Mouse (Mus musculus) spleen, postnatal 4 days (tissue): ENCODE results near the gene Slc38a1.

Experiments used
- DNase-seq, 2 experiments: peaks; one replicate each; pipeline ENCODE4 v3.0.0; 2022; ENCODE audit warnings: low spot score in 2 of 2

The Slc38a1 gene

DNA sequence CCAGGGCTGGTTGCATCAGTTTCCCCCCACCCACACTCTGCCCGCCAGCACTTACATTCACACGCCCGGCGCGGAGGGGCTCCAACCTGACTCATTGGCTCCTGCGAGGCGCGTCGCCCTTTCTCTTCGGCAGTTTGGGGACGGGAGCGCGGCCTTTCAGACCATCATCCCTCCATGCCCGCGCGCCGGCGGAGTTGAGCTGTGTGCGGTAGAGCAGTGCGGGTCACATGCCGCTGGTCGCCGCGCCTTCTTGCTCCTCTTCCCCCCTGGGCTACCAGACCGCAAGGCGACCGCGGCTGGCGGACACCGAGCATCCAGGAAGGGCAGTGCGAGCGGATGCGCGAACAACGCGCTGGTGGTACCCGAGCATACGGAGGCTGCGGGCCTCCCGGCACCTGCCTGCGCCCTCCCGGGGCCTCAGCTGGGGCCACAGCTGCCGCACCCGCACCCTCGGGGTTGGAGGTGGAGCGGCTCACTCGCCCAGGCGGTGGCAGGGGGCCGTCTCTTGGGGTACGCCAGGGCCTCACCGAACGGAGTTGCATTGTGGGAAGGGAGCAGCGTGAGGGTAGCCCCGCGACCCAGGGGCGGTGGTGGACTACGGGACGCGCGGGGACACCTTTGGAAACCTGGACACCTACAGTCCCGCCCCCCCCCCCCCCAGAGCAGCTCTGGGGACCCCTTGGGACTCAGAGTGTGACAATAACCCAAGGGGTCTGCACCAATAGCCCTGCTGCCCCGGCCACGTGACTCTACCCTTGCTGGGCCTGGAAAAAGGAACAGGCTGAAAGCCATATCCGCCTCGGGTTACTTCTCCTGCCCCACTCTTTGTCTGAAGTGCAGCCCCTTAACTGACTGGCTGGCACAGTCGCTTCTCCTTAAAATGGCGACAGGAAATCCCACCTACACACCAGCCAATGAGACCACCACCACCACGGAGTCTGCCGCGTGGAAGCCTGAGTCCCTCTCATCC, at the start of gene Slc38a1:
TSS of gene Slc38a1 (minus strand) at position 478 of the 970 bp plus-strand sequence.
- peak; percentile 69 to 85 for DNase-seq

DNA sequence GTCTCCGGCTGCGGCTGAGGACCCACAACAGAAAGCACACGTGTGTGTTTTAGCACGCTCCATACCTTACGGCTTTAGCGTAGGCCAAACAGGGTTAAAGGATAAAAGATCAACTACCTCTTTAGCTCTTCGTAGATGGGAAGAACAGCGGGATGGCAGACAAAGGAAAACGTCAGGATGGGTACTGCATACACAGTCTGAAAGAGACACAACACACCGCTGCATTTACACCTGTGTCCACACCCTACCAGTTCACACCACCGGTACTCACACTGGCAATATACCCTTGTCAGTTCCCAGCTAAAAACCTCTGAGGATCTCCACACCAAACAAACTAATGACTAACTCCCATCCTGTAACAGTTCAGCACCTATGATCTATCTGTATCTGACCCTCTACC, 49.7 kb upstream of the Slc38a1 start:
- DNase-seq = no peak

- DNase-seq = no peak
Observed at GRCm38 (mm10) chr15:96691381-96691780, 48.7 kb upstream of the Slc38a1 start.

- DNase-seq = no peak
Observed at GRCm38 (mm10) chr15:96690829-96691228, 48.1 kb upstream of the Slc38a1 start.

DNA sequence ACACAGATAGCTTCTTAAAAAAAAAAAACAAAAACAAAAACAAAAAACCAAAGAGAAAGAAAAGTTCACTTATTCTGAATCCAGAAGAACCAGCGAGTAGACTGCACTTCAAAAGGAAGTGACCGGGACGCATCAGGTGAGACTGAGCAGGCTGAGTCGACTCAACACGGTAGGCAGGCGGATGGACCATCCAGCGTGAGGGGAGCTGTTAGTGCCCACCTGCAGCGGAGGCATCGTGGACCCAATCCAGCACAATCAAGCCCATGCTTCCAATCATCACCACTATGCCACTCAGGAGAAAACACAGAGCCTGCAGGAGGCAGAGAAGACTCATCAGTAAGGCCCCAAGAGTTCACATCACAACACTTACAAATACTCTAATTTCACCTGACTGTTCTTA, 47.2 kb upstream of the Slc38a1 start:
- DNase-seq = no peak

GRCm38 (mm10) chr15:96688784-96689318, 46.1 kb upstream of the Slc38a1 start:
- no peak for DNase-seq

- DNase-seq = no peak
Observed at GRCm38 (mm10) chr15:96688036-96688435, 45.3 kb upstream of the Slc38a1 start.

- DNase-seq = no peak
Observed at GRCm38 (mm10) chr15:96687366-96687765, 44.7 kb upstream of the Slc38a1 start.

- no peak for DNase-seq
Observed at GRCm38 (mm10) chr15:96686201-96687159, 43.8 kb upstream of the Slc38a1 start.

- DNase-seq = no peak
Observed at GRCm38 (mm10) chr15:96685273-96685672, 42.6 kb upstream of the Slc38a1 start.

GRCm38 (mm10) chr15:96684132-96684830, 41.6 kb upstream of the Slc38a1 start:
- DNase-seq = no peak

GRCm38 (mm10) chr15:96678871-96679773, 36.4 kb upstream of the Slc38a1 start:
- DNase-seq = no peak

- no peak for DNase-seq
Observed at GRCm38 (mm10) chr15:96676518-96676917, 33.8 kb upstream of the Slc38a1 start.

DNA sequence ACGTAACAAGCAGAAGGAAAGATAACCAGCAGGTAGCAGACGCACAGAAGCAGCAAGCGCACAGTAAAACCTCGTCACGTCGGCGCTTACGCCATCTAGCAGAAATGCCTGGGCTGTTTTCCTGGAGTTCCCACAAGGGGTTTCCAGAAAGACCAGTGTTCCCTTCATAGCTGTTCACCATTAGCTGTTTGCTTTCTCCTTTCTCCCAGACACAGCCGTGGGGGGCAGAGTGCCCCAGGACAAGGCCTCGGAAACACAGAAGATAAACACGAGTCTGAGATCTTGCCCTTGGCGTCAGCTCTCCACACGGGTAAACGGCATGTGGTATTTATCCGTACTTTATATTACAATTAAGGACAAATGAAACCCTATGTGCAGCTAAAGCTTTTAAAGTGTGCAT, 33.0 kb upstream of the Slc38a1 start:
- no peak for DNase-seq

DNA sequence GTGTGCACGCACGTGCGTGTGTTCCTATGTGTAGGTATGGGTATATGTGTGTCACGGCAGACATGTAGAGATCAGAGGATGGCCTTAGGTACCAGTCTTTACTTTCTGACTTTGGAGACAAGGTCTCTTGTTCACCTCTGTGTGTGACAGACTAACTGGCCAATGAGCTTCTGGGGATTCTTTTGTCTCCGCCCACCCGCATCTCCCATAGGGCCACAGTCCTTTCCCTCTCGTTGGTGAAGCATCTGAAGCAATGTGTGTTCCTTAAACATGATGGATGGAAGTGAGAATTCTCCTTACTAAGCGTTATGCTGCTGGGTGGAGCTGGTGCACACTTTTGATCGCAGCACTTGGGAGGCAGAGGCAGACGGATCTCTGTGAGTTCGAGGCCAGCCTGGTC, 32.3 kb upstream of the Slc38a1 start:
- DNase-seq = no peak

DNA sequence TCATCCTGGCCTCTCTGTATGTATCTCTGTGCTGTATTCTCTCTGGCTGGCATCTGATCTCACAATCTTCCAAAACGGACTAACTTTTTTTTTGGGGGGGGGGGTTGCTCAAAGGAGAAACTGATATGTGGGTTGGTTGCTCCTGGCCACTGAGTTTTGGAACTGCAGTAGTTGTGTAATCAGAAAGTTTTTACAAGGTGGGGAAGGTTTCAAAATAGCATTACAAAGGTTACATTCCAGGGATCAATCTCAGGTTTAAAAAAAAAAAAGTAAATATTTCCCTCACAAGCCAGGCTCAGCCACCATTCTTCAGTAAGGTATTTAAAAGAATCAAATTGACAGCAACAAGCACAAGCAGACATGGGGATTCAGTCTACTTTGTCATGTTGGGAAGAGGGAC, 31.4 kb upstream of the Slc38a1 start:
- DNase-seq = no peak

GRCm38 (mm10) chr15:96669721-96670120, 27.0 kb upstream of the Slc38a1 start:
- no peak for DNase-seq

DNA sequence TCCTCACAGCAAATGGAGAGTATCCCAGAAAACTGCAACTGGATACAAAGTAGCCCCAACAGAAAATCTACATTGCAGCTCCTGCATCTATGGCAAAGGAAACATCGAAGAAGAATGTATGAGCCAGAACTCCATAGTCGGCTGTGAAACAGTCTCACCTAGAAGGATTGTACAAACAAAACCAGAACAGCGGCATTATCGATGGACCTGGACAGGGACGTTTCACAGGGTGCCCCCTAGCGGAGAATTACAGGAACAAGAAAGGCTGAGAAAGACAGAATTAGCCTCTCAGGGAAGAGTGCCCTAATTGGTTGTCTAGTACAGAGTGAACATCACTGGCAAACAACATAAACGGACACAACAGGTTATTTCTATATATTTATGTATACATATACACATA, 23.9 kb upstream of the Slc38a1 start:
- peak; percentile 72 to 85 for DNase-seq

DNA sequence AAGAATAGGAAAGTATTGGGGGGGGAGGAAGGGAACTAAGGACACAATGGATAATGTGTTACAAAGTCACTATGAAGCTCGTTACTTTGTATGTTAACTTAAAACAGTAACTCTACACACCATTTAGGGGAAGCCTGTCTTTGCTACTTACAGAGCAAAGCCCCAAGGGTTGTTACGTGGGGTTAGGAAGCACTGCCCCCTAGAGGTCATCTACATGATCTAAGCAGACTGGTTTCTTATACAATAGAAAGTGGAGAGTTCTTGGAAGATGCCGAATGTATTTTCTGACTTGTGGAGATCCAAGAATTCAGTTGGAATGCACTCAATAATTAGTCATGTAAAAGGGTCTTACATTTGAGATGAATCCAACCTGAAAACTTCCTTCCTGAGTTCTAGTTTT, 23.2 kb upstream of the Slc38a1 start:
- peak; percentile 75 to 81 for DNase-seq

GRCm38 (mm10) chr15:96660590-96661141, 18.0 kb upstream of the Slc38a1 start:
- no peak for DNase-seq
